Mouse (Mus musculus): ENCODE measurements around the gene Neu3. TPM values are rescaled to one million over a fixed set of nuclear protein-coding genes. Genes with fewer than 3 reads are reported as not detected.
"Not testable (repeated sequence)": the region's sequence is repeated elsewhere in the genome, so short reads cannot be mapped to it uniquely, and the experiment has no call there.

Neu3 gene
- polyA plus RNA-seq, 1 experiment = 2.0 TPM

- TF ChIP-seq POLR2A (IDR thresholded peaks at IDR 0.05; ENCODE audit: extremely low read depth, insufficient read depth, low read length) = no peak
- no peak for TF ChIP-seq CTCF (IDR thresholded peaks at IDR 0.05; ENCODE audit: extremely low read depth, insufficient read depth, low read length)
Observed at GRCm38 (mm10) chr7:99822426-99822825, 5.8 kb downstream of the Neu3 start.

GRCm38 (mm10) chr7:99821953-99822352 lies 6.3 kb downstream of the Neu3 start:
- Histone ChIP-seq H3K4me3 (ENCODE audit: insufficient read depth, low read length) (no peak overlapping the region), H3K27ac (ENCODE audit: insufficient read depth, low read length) (no peak overlapping the region), H3K4me1 (ENCODE audit: control insufficient read depth, insufficient read depth, low read length) (no peaks in the 10 kb centered on the region)
- no peak for TF ChIP-seq POLR2A (IDR thresholded peaks at IDR 0.05; ENCODE audit: extremely low read depth, insufficient read depth, low read length)
- no peak for TF ChIP-seq CTCF (IDR thresholded peaks at IDR 0.05; ENCODE audit: extremely low read depth, insufficient read depth, low read length)

More at GRCm38 (mm10) chr7:99822426-99822825, 5.8 kb downstream of the Neu3 start:
- Histone ChIP-seq H3K27ac (ENCODE audit: insufficient read depth, low read length) (no peak overlapping the region), H3K4me3 (ENCODE audit: insufficient read depth, low read length) (no peak overlapping the region), H3K4me1 (ENCODE audit: control insufficient read depth, insufficient read depth, low read length) (no peaks in the 10 kb centered on the region)

- not testable (repeated sequence) for H3K27ac ChIP-seq (ENCODE audit: insufficient read depth, low read length); H3K4me1 ChIP-seq (ENCODE audit: control insufficient read depth, insufficient read depth, low read length); H3K4me3 ChIP-seq (ENCODE audit: insufficient read depth, low read length)
Observed at GRCm38 (mm10) chr7:99818181-99818725, 10.0 kb downstream of the Neu3 start.

GRCm38 (mm10) chr7:99813394-99813793 lies 14.8 kb downstream of the Neu3 start:
- Histone ChIP-seq H3K27ac (ENCODE audit: insufficient read depth, low read length) (no peak overlapping the region), H3K4me3 (ENCODE audit: insufficient read depth, low read length) (no peak overlapping the region), H3K4me1 (ENCODE audit: control insufficient read depth, insufficient read depth, low read length) (no peaks in the 10 kb centered on the region)
- no peak for TF ChIP-seq POLR2A (IDR thresholded peaks at IDR 0.05; ENCODE audit: extremely low read depth, insufficient read depth, low read length)
- TF ChIP-seq CTCF (IDR thresholded peaks at IDR 0.05; ENCODE audit: extremely low read depth, insufficient read depth, low read length) = peak; percentile 53

- H3K4me3 ChIP-seq (ENCODE audit: insufficient read depth, low read length) = no peak overlapping the region
- no peaks in the 10 kb centered on the region for H3K4me1 ChIP-seq (ENCODE audit: control insufficient read depth, insufficient read depth, low read length)
- H3K27ac ChIP-seq (ENCODE audit: insufficient read depth, low read length) = no peak overlapping the region
- TF ChIP-seq POLR2A (IDR thresholded peaks at IDR 0.05; ENCODE audit: extremely low read depth, insufficient read depth, low read length) = no peak
- TF ChIP-seq CTCF (IDR thresholded peaks at IDR 0.05; ENCODE audit: extremely low read depth, insufficient read depth, low read length) = no peak
Observed at GRCm38 (mm10) chr7:99811661-99812060, 16.6 kb downstream of the Neu3 start.

- TF ChIP-seq POLR2A (IDR thresholded peaks at IDR 0.05; ENCODE audit: extremely low read depth, insufficient read depth, low read length) = no peak
- no peak for TF ChIP-seq CTCF (IDR thresholded peaks at IDR 0.05; ENCODE audit: extremely low read depth, insufficient read depth, low read length)
Observed at GRCm38 (mm10) chr7:99810814-99811213, 17.4 kb downstream of the Neu3 start.

GRCm38 (mm10) chr7:99807043-99807442 lies 21.2 kb downstream of the Neu3 start:
- H3K4me1 ChIP-seq (ENCODE audit: control insufficient read depth, insufficient read depth, low read length); H3K4me3 ChIP-seq (ENCODE audit: insufficient read depth, low read length): not testable (repeated sequence)

More at GRCm38 (mm10) chr7:99810814-99811213, 17.4 kb downstream of the Neu3 start:
- Histone ChIP-seq H3K27ac (ENCODE audit: insufficient read depth, low read length) (no peak overlapping the region), H3K4me1 (ENCODE audit: control insufficient read depth, insufficient read depth, low read length) (no peaks in the 10 kb centered on the region), H3K4me3 (ENCODE audit: insufficient read depth, low read length) (no peak overlapping the region)

GRCm38 (mm10) chr7:99805340-99805739 lies 22.9 kb downstream of the Neu3 start:
- no peak overlapping the region for H3K27ac ChIP-seq (ENCODE audit: insufficient read depth, low read length)
- H3K4me1 ChIP-seq (ENCODE audit: control insufficient read depth, insufficient read depth, low read length) = no peaks in the 10 kb centered on the region
- H3K4me3 ChIP-seq (ENCODE audit: insufficient read depth, low read length) = no peak overlapping the region
- TF ChIP-seq CTCF (IDR thresholded peaks at IDR 0.05; ENCODE audit: extremely low read depth, insufficient read depth, low read length) = no peak
- no peak for TF ChIP-seq POLR2A (IDR thresholded peaks at IDR 0.05; ENCODE audit: extremely low read depth, insufficient read depth, low read length)

More at GRCm38 (mm10) chr7:99807043-99807442, 21.2 kb downstream of the Neu3 start:
- H3K27ac ChIP-seq (ENCODE audit: insufficient read depth, low read length) = not testable (repeated sequence)

- not testable (repeated sequence) for H3K4me1 ChIP-seq (ENCODE audit: control insufficient read depth, insufficient read depth, low read length); H3K4me3 ChIP-seq (ENCODE audit: insufficient read depth, low read length); H3K27ac ChIP-seq (ENCODE audit: insufficient read depth, low read length)
Observed at GRCm38 (mm10) chr7:99804033-99804432, 24.2 kb downstream of the Neu3 start.

- no peaks in the 10 kb centered on the region for H3K4me1 ChIP-seq (ENCODE audit: control insufficient read depth, insufficient read depth, low read length)
- no peak overlapping the region for H3K4me3 ChIP-seq (ENCODE audit: insufficient read depth, low read length)
- TF ChIP-seq POLR2A (IDR thresholded peaks at IDR 0.05; ENCODE audit: extremely low read depth, insufficient read depth, low read length) (no peak), CTCF (IDR thresholded peaks at IDR 0.05; ENCODE audit: extremely low read depth, insufficient read depth, low read length) (no peak)
- no peak overlapping the region for H3K27ac ChIP-seq (ENCODE audit: insufficient read depth, low read length)
Observed at GRCm38 (mm10) chr7:99803535-99803934, 24.7 kb downstream of the Neu3 start.

- H3K27ac ChIP-seq (ENCODE audit: insufficient read depth, low read length) = no peak overlapping the region
- H3K4me1 ChIP-seq (ENCODE audit: control insufficient read depth, insufficient read depth, low read length) = no peaks in the 10 kb centered on the region
- H3K4me3 ChIP-seq (ENCODE audit: insufficient read depth, low read length) = no peak overlapping the region
- TF ChIP-seq POLR2A (IDR thresholded peaks at IDR 0.05; ENCODE audit: extremely low read depth, insufficient read depth, low read length) = no peak
- TF ChIP-seq CTCF (IDR thresholded peaks at IDR 0.05; ENCODE audit: extremely low read depth, insufficient read depth, low read length) = no peak
Observed at GRCm38 (mm10) chr7:99799118-99799517, 29.1 kb downstream of the Neu3 start.
